Mouse (Mus musculus) stomach, postnatal 0 days (tissue): ENCODE data around the gene Lrrc8e. TPM values are rescaled to one million over a fixed set of nuclear protein-coding genes. Genes with fewer than 3 reads are reported as not detected.
"Not testable (repeated sequence)": the region's sequence is repeated elsewhere in the genome, so short reads cannot be mapped to it uniquely, and the experiment has no call there.

ENCODE experiments used
- ATAC-seq: fragments of 200-750 bp; cut with Nextera tagmentation; 2 replicates; pipeline ENCODE4 v1.8.0; 2017; ENCODE audit not compliant: low FRiP score, low TSS enrichment
- DNase-seq: peaks from one replicate; pipeline ENCODE4 v3.0.0-alpha.2; 2016; ENCODE audit warnings: low spot score
- H3K27ac ChIP-seq: fragments of 300-500 bp; sonication (generic); replicated peaks from 2 replicates; pipeline ENCODE4 v1.5.1; 2014; ENCODE audit warnings: mild to moderate bottlenecking, control low read depth
- H3K27me3 ChIP-seq: fragments of 300-500 bp; sonication (generic); 2 replicates; pipeline ENCODE4 v1.6.1; 2014; ENCODE audit warnings: low read length; ENCODE audit not compliant: control insufficient read depth, insufficient read depth
- H3K36me3 ChIP-seq: fragments of 300-500 bp; sonication (generic); 2 replicates; pipeline ENCODE4 v1.6.1; 2014; ENCODE audit warnings: low read length, mixed read lengths; ENCODE audit not compliant: control insufficient read depth, insufficient read depth
- H3K4me1 ChIP-seq: fragments of 300-500 bp; sonication (generic); replicated peaks from 2 replicates; pipeline ENCODE4 v1.6.1; 2014; ENCODE audit warnings: antibody characterized with exemption; ENCODE audit not compliant: control insufficient read depth, insufficient read depth
- H3K4me2 ChIP-seq: fragments of 300-500 bp; sonication (generic); replicated peaks from 2 replicates; pipeline ENCODE4 v1.6.1; 2014; ENCODE audit warnings: low read depth, mild to moderate bottlenecking, control low read depth, moderate library complexity
- H3K4me3 ChIP-seq: fragments of 300-500 bp; sonication (generic); 2 replicates; pipeline ENCODE4 v1.5.1; 2014; ENCODE audit warnings: low read depth, low read length, control low read depth
- H3K9ac ChIP-seq: fragments of 300-500 bp; sonication (generic); 2 replicates; pipeline ENCODE4 v1.6.1; 2014; ENCODE audit warnings: mild to moderate bottlenecking, low read length, control low read depth, mixed read lengths
- H3K9me3 ChIP-seq: fragments of 300-500 bp; sonication (generic); 2 replicates; pipeline ENCODE4 v1.6.1; 2016; ENCODE audit warnings: low read length; ENCODE audit not compliant: control insufficient read depth
- CTCF ChIP-seq: IDR thresholded peaks from 2 replicates; pipeline ENCODE4 v1.5.1; 2016; ENCODE audit warnings: antibody characterized with exemption, low read depth, mild to moderate bottlenecking, moderate library complexity
- EP300 ChIP-seq: optimal IDR thresholded peaks from 2 replicates; pipeline ENCODE3; 2016; ENCODE audit warnings: antibody characterized with exemption
- WGBS: fragments of 180-500 bp; shearing (Covaris S2); extraction: QIAGEN DNeasy Blood & Tissue Kit; methylation state at CpG from one replicate; pipeline ENCODE4 v1.1.7; 2014; 5-methylcytosine and 5-hydroxymethylcytosine counted together
- polyA plus RNA-seq: library from polyadenylated mRNA; unstranded; fragments of >200 nt; fragmentation: Nextera tagmentation; extraction: Ambion mirVana; gene quantifications from 2 replicates; pipeline ENCODE4 v1.2.1, GENCODE M21; 2015

Lrrc8e gene
- polyA plus RNA-seq, 1 experiment from 2014 or later, result 9.8 TPM

DNA sequence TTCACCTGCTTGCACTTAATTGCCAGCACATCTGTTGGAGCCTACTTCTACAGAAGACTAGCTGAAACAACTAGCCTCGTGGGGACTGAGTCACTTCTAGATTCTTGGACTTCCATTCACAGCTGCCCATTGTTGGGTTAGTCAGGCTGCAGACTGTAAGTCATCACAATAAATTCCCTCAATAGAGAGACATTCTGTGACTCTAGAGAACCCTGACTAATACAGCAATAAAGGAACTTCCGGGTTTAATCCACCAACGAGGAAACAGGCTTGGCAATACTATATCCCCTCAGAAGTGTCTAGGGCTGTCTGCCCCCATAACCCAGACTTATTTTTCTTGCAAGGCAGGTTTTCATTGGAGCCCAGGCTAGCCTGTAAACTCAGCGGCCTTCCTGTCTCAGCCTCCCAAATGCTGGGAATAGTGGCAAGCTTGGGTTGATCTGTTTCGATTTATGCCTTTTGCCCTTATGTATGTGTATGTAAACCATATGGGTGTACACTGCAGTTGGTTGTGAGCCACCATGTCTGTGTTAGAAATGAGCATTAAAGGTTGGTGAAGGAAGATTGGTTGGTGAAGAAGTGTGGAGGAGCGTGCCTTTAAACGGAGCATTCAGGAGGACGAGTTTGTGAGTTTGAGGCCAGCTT lies 25.6 kb downstream of the Lrrc8e start:
- WGBS, result 38% methylated on average over 8 of the region's 8 CpGs
- DNase-seq, result no peak
- Histone ChIP-seq H3K4me3 (peak overlapping the region; percentile 82), H3K9me3 (no peaks in the 10 kb centered on the region), H3K27ac (peak overlapping the region; percentile 56; the same call in 1 of the 2 replicates), H3K36me3 (peaks cover 6% of the 10 kb centered on the region; the same call in 1 of the 2 replicates), H3K27me3 (no peaks in the 10 kb centered on the region), H3K4me1 (peaks cover 3% of the 10 kb centered on the region; the same call in 1 of the 2 replicates), H3K4me2 (peak overlapping the region; percentile 79), H3K9ac (peak overlapping the region; percentile 89)
- TF ChIP-seq CTCF, result no peak
- no peak for TF ChIP-seq EP300
- ATAC-seq, result no peak

DNA sequence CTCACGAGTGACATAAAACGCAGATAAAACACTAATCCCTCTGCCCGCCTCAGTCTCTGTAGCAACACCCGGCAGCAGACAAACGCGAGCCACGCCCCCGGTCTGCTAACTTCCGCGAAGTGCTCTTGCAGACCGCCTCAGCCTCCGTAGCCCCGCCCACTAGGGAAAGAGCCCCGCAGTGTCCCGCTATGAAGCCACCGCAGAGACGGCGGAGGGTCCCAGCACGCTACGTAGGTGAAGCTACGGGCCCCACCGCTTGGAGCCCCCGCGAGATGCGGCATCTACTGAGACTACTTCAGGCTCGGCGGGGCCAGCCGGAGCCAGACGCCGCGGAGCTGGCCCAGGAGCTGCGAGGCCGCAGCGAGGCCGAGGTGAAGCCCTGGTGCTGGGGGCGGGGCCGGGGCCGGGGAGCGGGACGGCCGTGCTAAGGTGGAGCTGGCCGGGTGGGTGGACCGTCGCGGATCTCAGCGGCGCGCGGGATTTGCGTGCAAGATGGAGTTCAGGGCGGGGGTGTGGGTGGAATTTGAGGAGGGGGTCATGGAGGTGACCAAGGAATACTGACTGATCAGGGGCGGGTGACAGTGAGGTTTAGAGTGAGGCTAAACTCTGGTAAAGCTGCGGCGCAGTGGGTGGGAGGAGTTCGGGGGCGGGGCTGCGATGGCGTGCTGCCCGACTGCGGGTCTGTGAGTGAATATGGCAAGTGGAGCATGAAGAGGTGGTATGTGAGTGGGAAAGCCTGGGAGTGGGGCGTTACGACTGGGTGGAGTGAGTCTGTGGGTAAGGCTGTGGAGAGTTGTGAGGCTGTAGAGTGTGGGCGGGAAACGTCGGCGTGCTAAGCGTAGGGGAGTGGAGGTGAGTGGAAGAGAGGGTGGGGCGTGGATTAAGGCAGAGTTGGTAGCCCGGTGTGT lies 26.6 kb downstream of the Lrrc8e start, which contains the start of gene Snapc2:
Snapc2 (plus strand) TSS at position 147 of the 908 bp plus-strand sequence.
- peak; percentile 91 for ATAC-seq
- 1% methylated on average over 69 of the region's 69 CpGs for WGBS

DNA sequence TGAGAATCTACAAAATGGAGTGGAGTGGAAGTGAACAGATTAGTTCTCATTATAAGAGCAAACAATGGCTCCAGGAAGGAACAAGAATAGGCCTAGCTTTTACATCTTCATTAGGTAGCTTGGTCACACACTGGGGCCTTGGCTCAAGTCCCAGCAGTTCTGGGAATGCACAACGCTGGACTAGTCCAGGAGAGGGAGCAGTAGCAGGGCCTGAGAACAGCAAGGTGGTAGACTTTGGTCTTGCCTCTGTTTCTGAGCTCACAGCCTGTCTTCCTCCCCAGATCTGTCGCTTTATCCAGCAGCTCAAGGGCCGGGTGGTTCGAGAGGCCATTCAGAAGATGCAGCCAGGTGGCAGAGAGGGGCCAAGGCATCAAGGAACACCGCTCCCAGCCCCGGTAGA lies 27.4 kb downstream of the Lrrc8e start:
- no peaks in the 10 kb centered on the region for H3K27me3 ChIP-seq
- no peaks in the 10 kb centered on the region for H3K9me3 ChIP-seq
- peak overlapping the region; percentile 88 for H3K27ac ChIP-seq
- peak overlapping the region; percentile 79 for H3K4me2 ChIP-seq
- peaks cover 6% of the 10 kb centered on the region; the same call in 1 of the 2 replicates for H3K36me3 ChIP-seq
- DNase-seq (peak; percentile 81), ATAC-seq (0 out of 2 replicates have a peak, but pooled peaks have one; percentile 17)
- peaks cover 3% of the 10 kb centered on the region; the same call in 1 of the 2 replicates for H3K4me1 ChIP-seq
- peak; percentile 77 for TF ChIP-seq CTCF
- no peak for TF ChIP-seq EP300
- peak overlapping the region; percentile 82 for H3K4me3 ChIP-seq
- 52% methylated on average over 6 of the region's 6 CpGs for WGBS
- no peak overlapping the region for H3K9ac ChIP-seq

More for the DNA sequence above, 26.6 kb downstream of the Lrrc8e start, which contains the start of gene Snapc2:
- TF ChIP-seq EP300, result no peak
- no peak for TF ChIP-seq CTCF
- Histone ChIP-seq H3K27me3 (no peaks in the 10 kb centered on the region), H3K9me3 (no peaks in the 10 kb centered on the region), H3K4me2 (peak within 1 kb of the TSS; percentile 79), H3K4me1 (peaks cover 3% of the 10 kb centered on the region; the same call in 1 of the 2 replicates), H3K4me3 (peak within 1 kb of the TSS; percentile 82), H3K27ac (peak within 1 kb of the TSS; percentile 88), H3K36me3 (peaks cover 6% of the 10 kb centered on the region; the same call in 1 of the 2 replicates), H3K9ac (peak within 1 kb of the TSS; percentile 89)
- DNase-seq, result peak; percentile 97

DNA sequence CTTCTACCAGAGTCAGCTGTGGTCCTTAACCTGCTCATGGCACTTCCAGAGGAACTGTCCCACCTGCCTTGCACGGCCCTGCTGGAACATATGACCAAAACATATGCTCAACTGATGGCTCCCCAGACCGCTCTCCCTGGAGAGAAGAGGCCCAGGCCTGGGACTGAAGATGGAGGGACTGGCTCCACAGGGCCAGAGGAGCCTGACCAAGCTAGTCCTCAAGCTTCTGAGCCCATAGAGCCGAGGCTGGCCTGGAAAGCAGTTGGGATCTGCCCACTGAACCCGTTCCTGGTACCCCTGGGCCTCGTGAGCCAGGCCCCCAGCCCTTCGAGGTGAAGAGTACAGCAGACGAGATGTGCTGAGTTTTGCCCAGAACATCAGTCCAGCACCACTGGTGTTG lies 28.8 kb downstream of the Lrrc8e start:
- not testable (repeated sequence) for H3K4me1 ChIP-seq, H3K4me2 ChIP-seq, H3K4me3 ChIP-seq, H3K9me3 ChIP-seq, H3K27ac ChIP-seq, ATAC-seq, H3K9ac ChIP-seq, H3K27me3 ChIP-seq, H3K36me3 ChIP-seq, DNase-seq
- 82% methylated on average over 7 of the region's 7 CpGs for WGBS

DNA sequence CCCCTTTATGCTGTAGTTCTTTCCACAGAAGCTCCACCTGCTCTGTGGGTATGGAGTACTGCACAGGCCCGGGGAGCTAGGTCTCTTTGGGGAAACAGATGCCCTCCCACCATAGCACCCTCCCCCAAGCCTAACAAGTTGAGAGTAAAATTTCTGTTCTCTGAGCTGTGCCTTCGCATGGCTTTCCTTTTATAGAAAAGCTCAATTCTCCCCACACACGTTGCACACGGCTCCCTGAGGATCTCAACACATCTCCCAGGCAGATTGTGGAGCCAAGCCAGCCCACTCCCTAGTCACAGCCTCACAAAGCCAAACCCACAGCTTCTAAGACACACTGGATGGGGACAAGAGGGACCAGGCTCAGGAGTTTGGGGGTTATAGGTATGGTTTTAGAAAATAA lies 30.3 kb downstream of the Lrrc8e start:
- H3K27me3 ChIP-seq, result no peaks in the 10 kb centered on the region
- WGBS, result 45% methylated on average over 4 of the region's 4 CpGs

More for the DNA sequence above, 30.3 kb downstream of the Lrrc8e start:
- no peak for TF ChIP-seq CTCF
- Histone ChIP-seq H3K4me1 (peaks cover 3% of the 10 kb centered on the region; the same call in 1 of the 2 replicates), H3K9me3 (no peaks in the 10 kb centered on the region), H3K27ac (peak overlapping the region; percentile 82), H3K4me2 (no peak overlapping the region), H3K36me3 (peaks cover 13% of the 10 kb centered on the region), H3K9ac (no peak overlapping the region), H3K4me3 (no peak overlapping the region)
- no peak for DNase-seq
- ATAC-seq, result no peak
